Mouse (Mus musculus) adrenal gland, adult 10 weeks (tissue): ENCODE measurements around the gene Cox7a2. TPM values are rescaled to one million over a fixed set of nuclear protein-coding genes. Genes with fewer than 3 reads are reported as not detected.

Experiments used
- polyA plus RNA-seq: library from polyadenylated mRNA; stranded (reverse); fragments of 350-450 nt; fragmentation: Illumina TruSeq; extraction: RNeasy Lipid Tissue Mini Kit (QIAGEN cat#74804); gene quantifications from one replicate; pipeline ENCODE4 v1.2.3, GENCODE M21; 2014; ENCODE audit warnings: low read depth, low replicate concordance

Cox7a2 gene
- polyA plus RNA-seq, result 116 TPM

GRCm38 (mm10) chr9:79759385-79760005, at the start of gene Cox7a2:
TSS of gene Cox7a2 (minus strand) at chr9:79759878.

GRCm38 (mm10) chr9:79792841-79793835, 33.5 kb upstream of the Cox7a2 start, which contains the start of gene Tmem30a:
TSS of gene Tmem30a (minus strand) at chr9:79793507.

GRCm38 (mm10) chr9:79718481-79719370, 41.0 kb downstream of the Cox7a2 start, which contains the start of gene Col12a1:
TSS of gene Col12a1 (minus strand) at chr9:79718831.

Other genes starting within 250 kb of the Cox7a2 start
- 13.6 TPM for gene Col12a1, start 41.0 kb downstream of the Cox7a2 start, polyA plus RNA-seq
- gene Tmem30a, start 33.6 kb upstream of the Cox7a2 start, polyA plus RNA-seq, result 791 TPM